Mouse (Mus musculus) splenic B cell, adult 2 months (primary cell): ENCODE measurements around the gene Gzmm.
A peak's percentile ranks its signal among the peaks of the same experiment; 100 is the strongest.

ENCODE experiments used
- DNase-seq: peaks from one replicate; pipeline ENCODE4 v3.0.0-alpha.2; 2011; ENCODE audit warnings: low read depth, low spot score
- H3K27me3 ChIP-seq: 2 replicates; pipeline ENCODE4 v1.6.1; 2012; ENCODE audit warnings: mild to moderate bottlenecking, low read length, moderate library complexity, mixed read lengths; ENCODE audit not compliant: control insufficient read depth, poor library complexity, insufficient read depth, severe bottlenecking
- H3K36me3 ChIP-seq: 2 replicates; pipeline ENCODE4 v1.6.1; 2012; ENCODE audit warnings: mild to moderate bottlenecking, low read length, moderate library complexity, mixed read lengths; ENCODE audit not compliant: control insufficient read depth, poor library complexity, insufficient read depth, severe bottlenecking

Gene Gzmm

GRCm38 (mm10) chr10:79688720-79689119 is at the start of gene Gzmm:
Gzmm (plus strand) TSS chr10:79689020.
- peaks cover 2% of the 10 kb centered on the region for H3K36me3 ChIP-seq
- H3K27me3 ChIP-seq = no peaks in the 10 kb centered on the region
- no peak for DNase-seq

GRCm38 (mm10) chr10:79645711-79646110 is 43.1 kb upstream of the Gzmm start, which contains the start of gene Odf3l2:
Odf3l2 (minus strand) TSS chr10:79645738.
- no peaks in the 10 kb centered on the region for H3K36me3 ChIP-seq
- DNase-seq = no peak
- H3K27me3 ChIP-seq = no peaks in the 10 kb centered on the region

GRCm38 (mm10) chr10:79649070-79649751 is 39.6 kb upstream of the Gzmm start:
- peak; percentile 85 for DNase-seq
- H3K27me3 ChIP-seq = no peaks in the 10 kb centered on the region
- no peaks in the 10 kb centered on the region for H3K36me3 ChIP-seq

DNA sequence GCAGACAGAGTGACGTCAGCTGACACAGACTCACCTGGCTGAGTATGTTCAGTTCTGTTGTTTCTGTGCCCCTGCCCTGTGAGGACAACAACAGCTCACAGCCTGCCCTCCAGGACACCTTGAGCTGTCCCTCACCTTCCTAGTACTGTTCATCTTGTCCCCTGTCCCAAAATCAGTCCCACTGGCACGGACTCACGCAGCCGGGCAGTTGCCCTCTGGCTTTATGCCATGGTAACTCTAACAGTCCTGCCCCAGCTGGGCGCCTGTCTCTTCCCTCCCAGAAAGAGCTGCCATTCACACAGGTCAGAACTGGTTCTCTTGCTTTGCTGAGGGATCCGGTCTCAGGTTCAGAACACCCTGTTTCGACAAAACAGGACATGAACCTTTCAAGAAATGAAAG is 36.0 kb upstream of the Gzmm start:
- no peaks in the 10 kb centered on the region; the same call in 1 of the 2 replicates for H3K27me3 ChIP-seq
- no peaks in the 10 kb centered on the region for H3K36me3 ChIP-seq
- no peak for DNase-seq

- Histone ChIP-seq H3K36me3 (no peaks in the 10 kb centered on the region), H3K27me3 (no peaks in the 10 kb centered on the region; the same call in 1 of the 2 replicates)
- no peak for DNase-seq
Measured at GRCm38 (mm10) chr10:79654946-79655395, 33.8 kb upstream of the Gzmm start.

GRCm38 (mm10) chr10:79658829-79659228 is 30.0 kb upstream of the Gzmm start:
- peak; percentile 47 for DNase-seq
- Histone ChIP-seq H3K36me3 (no peaks in the 10 kb centered on the region), H3K27me3 (no peaks in the 10 kb centered on the region; the same call in 1 of the 2 replicates)

- no peaks in the 10 kb centered on the region; the same call in 1 of the 2 replicates for H3K27me3 ChIP-seq
- no peaks in the 10 kb centered on the region for H3K36me3 ChIP-seq
- peak; percentile 30 for DNase-seq
Measured at GRCm38 (mm10) chr10:79660298-79660697, 28.5 kb upstream of the Gzmm start.

- DNase-seq = no peak
- Histone ChIP-seq H3K36me3 (no peaks in the 10 kb centered on the region), H3K27me3 (no peaks in the 10 kb centered on the region)
Measured at GRCm38 (mm10) chr10:79661861-79662260, 27.0 kb upstream of the Gzmm start.

DNA sequence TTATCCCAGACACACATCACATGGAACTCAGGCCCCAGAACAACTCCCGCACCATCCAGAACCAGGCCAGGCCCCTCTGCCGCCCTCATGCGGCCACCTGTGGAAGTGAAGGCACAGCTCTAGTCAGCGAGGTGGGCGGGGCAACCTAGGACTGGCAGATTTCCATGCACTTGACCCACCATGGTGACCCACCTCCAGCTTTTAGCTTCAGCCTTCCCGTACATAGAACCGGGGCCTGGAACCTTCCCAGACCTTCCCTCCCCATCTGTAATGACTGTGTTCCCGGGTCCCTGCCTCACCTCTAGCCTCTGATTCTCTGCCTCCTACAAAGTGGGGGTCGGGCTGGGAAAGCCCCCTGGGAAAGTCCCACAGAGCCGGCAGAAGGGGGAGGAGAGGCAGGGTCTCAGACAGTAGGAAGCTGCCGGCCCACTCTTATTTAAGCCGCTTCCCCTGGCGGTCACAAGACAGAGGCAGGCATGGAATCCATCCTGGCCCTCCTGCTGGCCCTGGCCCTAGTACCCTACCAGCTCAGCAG is 24.6 kb upstream of the Gzmm start, which contains the start of gene Madcam1:
Gene Madcam1, plus strand, starts transcription at position 429 of the 535 bp plus-strand sequence.
- DNase-seq = peak; percentile 79
- no peaks in the 10 kb centered on the region for H3K36me3 ChIP-seq
- H3K27me3 ChIP-seq = no peaks in the 10 kb centered on the region

DNA sequence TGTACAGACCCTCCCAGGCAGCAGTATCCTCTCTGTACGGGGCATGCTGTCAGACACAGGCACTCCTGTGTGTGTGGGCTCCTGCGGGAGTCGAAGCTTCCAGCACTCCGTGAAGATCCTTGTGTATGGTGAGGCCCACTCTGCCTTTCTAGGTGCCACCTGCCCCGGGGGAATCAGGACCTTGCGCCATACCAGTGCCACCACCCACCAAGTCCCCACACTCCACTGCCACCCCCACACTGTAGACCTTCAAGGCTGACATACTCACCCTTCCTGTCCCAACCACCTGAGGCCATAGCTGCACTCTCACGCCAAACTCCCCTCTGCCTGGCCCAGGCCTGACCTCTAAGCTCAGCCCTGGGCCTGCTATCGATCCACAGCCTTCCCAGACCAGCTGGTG is 23.8 kb upstream of the Gzmm start:
- no peaks in the 10 kb centered on the region for H3K27me3 ChIP-seq
- DNase-seq = no peak
- no peaks in the 10 kb centered on the region for H3K36me3 ChIP-seq

GRCm38 (mm10) chr10:79666493-79666892 is 22.3 kb upstream of the Gzmm start:
- no peak for DNase-seq
- Histone ChIP-seq H3K27me3 (no peaks in the 10 kb centered on the region), H3K36me3 (no peaks in the 10 kb centered on the region)

- no peak for DNase-seq
- no peaks in the 10 kb centered on the region for H3K36me3 ChIP-seq
- H3K27me3 ChIP-seq = no peaks in the 10 kb centered on the region
Measured at GRCm38 (mm10) chr10:79668076-79668475, 20.7 kb upstream of the Gzmm start.

GRCm38 (mm10) chr10:79668771-79669575 is 19.8 kb upstream of the Gzmm start, which contains the start of gene Tpgs1:
Tpgs1 (plus strand) TSS chr10:79669369.
- DNase-seq = peak; percentile 94
- Histone ChIP-seq H3K27me3 (no peaks in the 10 kb centered on the region), H3K36me3 (no peaks in the 10 kb centered on the region)

GRCm38 (mm10) chr10:79669576-79670057 is 19.2 kb upstream of the Gzmm start:
- no peaks in the 10 kb centered on the region for H3K27me3 ChIP-seq
- peak; percentile 56 for DNase-seq
- H3K36me3 ChIP-seq = no peaks in the 10 kb centered on the region
